Mouse (Mus musculus): ENCODE results near the gene Hmbs.

The Hmbs gene

GRCm38 (mm10) chr9:44287401-44288075 is 56.5 kb downstream of the Hmbs start:
- DNase-seq (ENCODE audit: low spot score), result peak; percentile 77

- DNase-seq (ENCODE audit: low spot score), result no peak
Measured at GRCm38 (mm10) chr9:44287003-44287400, 57.0 kb downstream of the Hmbs start.
